Mouse (Mus musculus): ENCODE measurements around the gene Dab2ip. TPM values are rescaled to one million over a fixed set of nuclear protein-coding genes. Genes with fewer than 3 reads are reported as not detected.

Gene Dab2ip
- total and polyA plus RNA-seq, 2 experiments from 2014 or later = 23.9 to 57.7 TPM

DNA sequence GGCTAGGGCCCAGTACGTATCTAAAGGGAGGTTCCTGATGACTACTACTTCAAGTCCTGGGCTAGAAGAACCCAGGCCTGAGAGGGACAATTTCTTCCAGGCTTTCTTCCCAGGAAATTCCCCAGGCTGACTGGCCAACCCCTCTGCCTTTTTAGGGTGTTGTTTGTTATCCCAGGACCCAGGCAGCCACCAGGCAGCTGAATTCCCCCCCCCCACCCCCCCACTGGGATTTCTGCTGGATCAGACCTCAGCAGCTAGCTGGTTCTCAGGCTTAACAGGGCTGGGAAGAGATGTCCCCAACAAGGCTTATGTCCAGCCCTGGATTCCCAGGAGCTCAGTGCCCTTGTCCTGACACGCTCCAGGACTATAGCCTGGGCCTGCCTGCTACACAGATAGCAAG lies 142.9 kb downstream of the Dab2ip start:
- H3K4me3 ChIP-seq (ENCODE audit: low read depth, low read length) = no peak overlapping the region
- no peak overlapping the region for H3K9ac ChIP-seq (replicated peaks; ENCODE audit: low read depth, low read length)
- DNase-seq (ENCODE audit: low spot score) (no peak), ATAC-seq (ENCODE audit: insufficient read depth, low read depth) (no peak)
- no peaks in the 10 kb centered on the region for H3K27me3 ChIP-seq (ENCODE audit: control insufficient read depth, insufficient read depth, low read length)
- H3K9me3 ChIP-seq (replicated peaks; ENCODE audit: control insufficient read depth, low read length) = no peaks in the 10 kb centered on the region
- H3K4me2 ChIP-seq (ENCODE audit: low read depth, low read length) = no peak overlapping the region
- H3K27ac ChIP-seq (ENCODE audit: low read depth) = peak overlapping the region; percentile 37; the same call in 1 of the 2 replicates
- no peaks in the 10 kb centered on the region for H3K36me3 ChIP-seq (replicated peaks; ENCODE audit: control insufficient read depth, insufficient read depth, low read length)
- peaks cover 63% of the 10 kb centered on the region for H3K4me1 ChIP-seq (ENCODE audit: control insufficient read depth, insufficient read depth)
- WGBS = 43% methylated on average over 2 of the region's 2 CpGs
- TF ChIP-seq CTCF (IDR thresholded peaks at IDR 0.05; ENCODE audit: low read depth) = no peak
- no peak for TF ChIP-seq EP300 (IDR thresholded peaks at IDR 0.05; ENCODE audit: low read depth)

DNA sequence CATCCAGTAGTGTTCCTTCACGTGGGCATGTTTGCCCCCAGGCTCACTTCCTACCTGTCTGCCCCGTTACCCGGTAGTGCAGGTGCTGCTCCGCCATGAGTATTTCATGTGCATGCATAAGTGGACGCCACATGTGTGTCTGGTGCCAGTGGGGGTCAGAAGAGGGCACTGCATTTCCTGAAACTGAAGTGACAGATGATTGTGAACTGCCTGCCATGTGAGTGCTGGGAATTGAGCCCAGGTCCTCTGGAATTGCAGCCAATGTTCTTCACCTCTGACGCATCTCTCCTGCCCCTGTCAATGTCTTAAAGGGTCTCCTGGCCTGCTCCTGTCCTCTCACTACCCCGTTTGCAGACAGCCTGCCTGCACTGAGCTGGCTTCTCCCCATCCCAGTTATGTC lies 143.9 kb downstream of the Dab2ip start:
- ATAC-seq (ENCODE audit: insufficient read depth, low read depth) = no peak

DNA sequence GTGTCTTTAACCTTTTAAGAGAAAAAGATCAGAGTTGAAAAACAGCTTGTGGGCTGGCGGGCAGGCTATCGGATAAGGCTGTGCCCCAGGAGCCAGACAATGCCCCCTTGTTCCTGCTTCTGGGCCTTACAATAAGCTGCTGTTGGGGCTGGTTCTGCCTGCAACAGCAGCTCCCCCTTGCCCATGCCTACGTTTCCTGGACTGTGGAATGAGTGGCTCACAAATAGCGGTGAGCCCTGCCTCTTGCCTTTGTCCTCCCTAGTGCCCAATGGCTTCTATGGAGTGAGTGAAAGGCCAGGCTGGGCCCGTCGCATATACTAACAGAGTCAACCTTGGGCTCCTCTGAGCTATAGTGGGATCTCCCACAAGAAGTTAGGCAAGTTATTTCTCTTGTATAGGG lies 144.5 kb downstream of the Dab2ip start:
- no peaks in the 10 kb centered on the region for H3K27me3 ChIP-seq (ENCODE audit: control insufficient read depth, insufficient read depth, low read length)

More for the DNA sequence above, 143.9 kb downstream of the Dab2ip start:
- H3K27me3 ChIP-seq (ENCODE audit: control insufficient read depth, insufficient read depth, low read length) = no peaks in the 10 kb centered on the region
- no peak overlapping the region for H3K4me3 ChIP-seq (ENCODE audit: low read depth, low read length)
- peaks cover 56% of the 10 kb centered on the region for H3K4me1 ChIP-seq (ENCODE audit: control insufficient read depth, insufficient read depth)
- 80% methylated on average over 7 of the region's 7 CpGs for WGBS
- no peak overlapping the region for H3K9ac ChIP-seq (replicated peaks; ENCODE audit: low read depth, low read length)
- H3K4me2 ChIP-seq (ENCODE audit: low read depth, low read length) = no peak overlapping the region
- TF ChIP-seq CTCF (IDR thresholded peaks at IDR 0.05; ENCODE audit: low read depth) = no peak
- TF ChIP-seq EP300 (IDR thresholded peaks at IDR 0.05; ENCODE audit: low read depth) = no peak
- no peak overlapping the region; the same call in 1 of the 2 replicates for H3K27ac ChIP-seq (ENCODE audit: low read depth)
- H3K36me3 ChIP-seq (replicated peaks; ENCODE audit: control insufficient read depth, insufficient read depth, low read length) = no peaks in the 10 kb centered on the region
- DNase-seq (ENCODE audit: low spot score) = no peak
- H3K9me3 ChIP-seq (replicated peaks; ENCODE audit: control insufficient read depth, low read length) = no peaks in the 10 kb centered on the region

DNA sequence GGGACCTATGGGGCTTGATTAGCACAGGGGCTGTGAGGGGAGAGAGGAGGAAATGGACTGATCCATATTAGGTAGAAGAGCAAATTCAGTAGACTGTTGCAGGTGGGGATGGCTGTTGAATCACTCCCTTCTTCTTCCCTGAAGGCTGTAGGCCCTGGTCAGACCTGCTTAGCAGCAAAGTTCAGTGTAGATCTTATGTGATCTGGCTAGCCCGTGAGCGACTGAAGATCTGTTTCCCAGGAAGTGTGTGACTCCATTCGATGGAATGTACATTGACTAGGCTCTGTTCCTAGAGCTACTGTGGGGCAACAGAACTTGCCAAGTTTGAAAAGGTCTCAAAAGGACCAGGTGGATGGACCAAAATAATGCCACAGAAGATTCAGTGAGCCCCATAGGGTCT lies 145.2 kb downstream of the Dab2ip start:
- Histone ChIP-seq H3K4me3 (ENCODE audit: low read depth, low read length) (no peak overlapping the region), H3K36me3 (replicated peaks; ENCODE audit: control insufficient read depth, insufficient read depth, low read length) (peaks cover 4% of the 10 kb centered on the region), H3K27ac (ENCODE audit: low read depth) (no peak overlapping the region), H3K9ac (replicated peaks; ENCODE audit: low read depth, low read length) (no peak overlapping the region), H3K4me2 (ENCODE audit: low read depth, low read length) (no peak overlapping the region), H3K27me3 (ENCODE audit: control insufficient read depth, insufficient read depth, low read length) (no peaks in the 10 kb centered on the region), H3K9me3 (replicated peaks; ENCODE audit: control insufficient read depth, low read length) (no peaks in the 10 kb centered on the region), H3K4me1 (ENCODE audit: control insufficient read depth, insufficient read depth) (peaks cover 44% of the 10 kb centered on the region; the same call in 1 of the 2 replicates)
- no peak for TF ChIP-seq EP300 (IDR thresholded peaks at IDR 0.05; ENCODE audit: low read depth)
- no peak for TF ChIP-seq CTCF (IDR thresholded peaks at IDR 0.05; ENCODE audit: low read depth)
- ATAC-seq (ENCODE audit: insufficient read depth, low read depth) (no peak), DNase-seq (ENCODE audit: low spot score) (no peak)
- WGBS = 57% methylated on average over 3 of the region's 3 CpGs

More for the DNA sequence above, 144.5 kb downstream of the Dab2ip start:
- no peak for ATAC-seq (ENCODE audit: insufficient read depth, low read depth)
- TF ChIP-seq EP300 (IDR thresholded peaks at IDR 0.05; ENCODE audit: low read depth) (no peak), CTCF (IDR thresholded peaks at IDR 0.05; ENCODE audit: low read depth) (no peak)
- no peak for DNase-seq (ENCODE audit: low spot score)
- peaks cover under 1% of the 10 kb centered on the region for H3K36me3 ChIP-seq (replicated peaks; ENCODE audit: control insufficient read depth, insufficient read depth, low read length)
- no peak overlapping the region for H3K4me2 ChIP-seq (ENCODE audit: low read depth, low read length)
- H3K27ac ChIP-seq (ENCODE audit: low read depth) = 0 out of 2 replicates have a peak overlapping the region, but pooled peaks have one; percentile 6
- peaks cover 50% of the 10 kb centered on the region for H3K4me1 ChIP-seq (ENCODE audit: control insufficient read depth, insufficient read depth)
- H3K4me3 ChIP-seq (ENCODE audit: low read depth, low read length) = no peak overlapping the region
- H3K9ac ChIP-seq (replicated peaks; ENCODE audit: low read depth, low read length) = no peak overlapping the region
- WGBS = 71% methylated on average over 6 of the region's 6 CpGs
- H3K9me3 ChIP-seq (replicated peaks; ENCODE audit: control insufficient read depth, low read length) = no peaks in the 10 kb centered on the region

DNA sequence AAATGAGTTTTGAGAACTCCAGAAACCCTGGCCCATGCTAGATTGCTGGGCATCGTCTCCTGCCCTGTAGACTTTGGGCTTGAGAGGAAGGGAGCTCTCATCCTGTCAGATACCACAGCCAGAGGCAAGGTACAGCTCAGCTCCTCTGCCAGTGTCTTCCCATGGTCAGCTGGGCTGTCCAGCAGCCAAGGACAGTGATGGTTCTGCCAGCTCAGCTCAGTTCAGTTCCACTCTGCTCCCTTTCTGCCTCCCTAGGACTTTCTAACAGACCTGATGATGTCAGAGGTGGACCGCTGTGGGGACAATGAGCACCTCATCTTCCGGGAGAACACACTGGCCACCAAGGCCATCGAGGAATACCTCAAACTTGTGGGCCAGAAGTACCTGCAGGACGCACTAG lies 154.5 kb downstream of the Dab2ip start:
- ATAC-seq (ENCODE audit: insufficient read depth, low read depth) = no peak
- Histone ChIP-seq H3K27me3 (ENCODE audit: control insufficient read depth, insufficient read depth, low read length) (no peaks in the 10 kb centered on the region), H3K4me1 (ENCODE audit: control insufficient read depth, insufficient read depth) (peaks cover 18% of the 10 kb centered on the region), H3K9ac (replicated peaks; ENCODE audit: low read depth, low read length) (no peak overlapping the region), H3K4me3 (ENCODE audit: low read depth, low read length) (no peak overlapping the region), H3K36me3 (replicated peaks; ENCODE audit: control insufficient read depth, insufficient read depth, low read length) (peaks cover 68% of the 10 kb centered on the region), H3K27ac (ENCODE audit: low read depth) (no peak overlapping the region), H3K4me2 (ENCODE audit: low read depth, low read length) (no peak overlapping the region), H3K9me3 (replicated peaks; ENCODE audit: control insufficient read depth, low read length) (no peaks in the 10 kb centered on the region)
- no peak for DNase-seq (ENCODE audit: low spot score)
- no peak for TF ChIP-seq CTCF (IDR thresholded peaks at IDR 0.05; ENCODE audit: low read depth)
- TF ChIP-seq EP300 (IDR thresholded peaks at IDR 0.05; ENCODE audit: low read depth) = no peak
- 95% methylated on average over 5 of the region's 5 CpGs for WGBS

DNA sequence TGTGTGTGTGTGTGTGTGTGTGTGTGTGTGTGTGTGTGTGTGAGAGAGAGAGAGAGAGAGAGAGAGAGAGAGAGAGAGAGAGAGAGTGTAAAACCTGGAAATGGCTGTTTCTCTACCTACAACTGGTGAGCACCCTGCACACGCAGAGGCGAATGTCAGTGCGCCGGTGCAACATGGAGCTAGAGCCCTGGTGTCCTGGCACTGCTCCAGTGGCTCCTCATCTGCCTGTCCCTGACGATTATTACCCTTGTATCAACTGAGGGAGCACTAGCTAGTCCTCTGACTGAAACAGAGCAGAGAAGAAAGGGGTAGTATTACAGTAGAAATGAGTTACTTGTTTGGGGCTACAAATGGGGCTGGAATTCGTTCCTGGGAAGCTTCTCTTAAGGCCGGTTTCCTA lies 155.4 kb downstream of the Dab2ip start:
- Histone ChIP-seq H3K9ac (replicated peaks; ENCODE audit: low read depth, low read length) (no peak overlapping the region), H3K36me3 (replicated peaks; ENCODE audit: control insufficient read depth, insufficient read depth, low read length) (peaks cover 73% of the 10 kb centered on the region), H3K4me2 (ENCODE audit: low read depth, low read length) (no peak overlapping the region), H3K4me1 (ENCODE audit: control insufficient read depth, insufficient read depth) (peaks cover 18% of the 10 kb centered on the region), H3K4me3 (ENCODE audit: low read depth, low read length) (no peak overlapping the region), H3K27me3 (ENCODE audit: control insufficient read depth, insufficient read depth, low read length) (no peaks in the 10 kb centered on the region), H3K9me3 (replicated peaks; ENCODE audit: control insufficient read depth, low read length) (no peaks in the 10 kb centered on the region), H3K27ac (ENCODE audit: low read depth) (no peak overlapping the region; the same call in 1 of the 2 replicates)
- ATAC-seq (ENCODE audit: insufficient read depth, low read depth) (no peak), DNase-seq (ENCODE audit: low spot score) (no peak)
- WGBS = 56% methylated on average over 7 of the region's 7 CpGs
- TF ChIP-seq CTCF (IDR thresholded peaks at IDR 0.05; ENCODE audit: low read depth) (no peak), EP300 (IDR thresholded peaks at IDR 0.05; ENCODE audit: low read depth) (no peak)
